Mouse (Mus musculus): ENCODE measurements around the gene Pgrmc2.

The Pgrmc2 gene

DNA sequence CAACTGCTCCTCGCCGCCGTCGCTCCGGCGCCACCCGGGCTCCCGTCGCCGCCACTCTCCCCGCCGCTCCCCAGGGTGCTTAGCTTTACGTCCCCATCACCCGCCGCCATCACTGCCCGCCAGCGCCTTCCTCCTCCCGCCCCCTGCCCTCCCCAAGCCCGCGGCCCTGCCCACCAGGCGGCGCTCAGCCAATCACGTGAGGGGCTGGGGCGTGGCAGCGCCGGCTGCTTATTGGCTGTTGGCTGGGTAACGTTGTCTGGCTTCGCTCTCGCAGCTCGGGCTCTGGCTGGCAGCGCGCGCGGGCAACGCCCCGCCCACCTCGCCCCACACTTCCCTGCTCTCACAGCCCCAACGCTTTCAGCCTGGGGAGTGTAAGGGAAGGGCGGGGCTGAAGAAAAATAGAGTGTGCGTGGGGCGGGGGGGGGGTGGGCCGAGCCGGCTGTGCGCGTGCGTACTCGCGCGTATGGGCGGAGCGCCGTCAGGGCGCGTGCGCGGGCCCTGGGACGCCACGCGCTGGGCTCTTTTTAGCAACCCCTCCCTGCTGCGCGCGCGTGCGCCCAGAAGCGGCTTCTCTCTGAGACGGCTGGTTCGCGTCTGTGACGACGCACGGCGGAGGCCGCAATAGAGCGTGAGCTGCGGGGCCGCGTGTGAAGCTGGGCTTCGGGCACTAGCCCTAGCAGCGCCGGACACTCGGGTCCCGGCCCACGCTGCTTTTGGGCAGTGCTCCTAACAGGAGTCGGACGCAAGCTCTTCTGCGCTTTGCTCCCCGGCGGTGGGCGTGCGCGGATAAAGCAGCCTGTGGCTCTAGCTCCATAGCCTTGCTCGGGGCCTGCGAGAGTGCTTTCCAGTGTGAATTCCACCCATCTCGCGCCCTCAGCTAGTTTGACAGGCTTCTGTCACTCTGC lies at the start of gene Pgrmc2:
Pgrmc2 (minus strand) TSS at position 162 of the 905 bp plus-strand sequence.
- DNase-seq (ENCODE audit: low spot score): peak; percentile 97

DNA sequence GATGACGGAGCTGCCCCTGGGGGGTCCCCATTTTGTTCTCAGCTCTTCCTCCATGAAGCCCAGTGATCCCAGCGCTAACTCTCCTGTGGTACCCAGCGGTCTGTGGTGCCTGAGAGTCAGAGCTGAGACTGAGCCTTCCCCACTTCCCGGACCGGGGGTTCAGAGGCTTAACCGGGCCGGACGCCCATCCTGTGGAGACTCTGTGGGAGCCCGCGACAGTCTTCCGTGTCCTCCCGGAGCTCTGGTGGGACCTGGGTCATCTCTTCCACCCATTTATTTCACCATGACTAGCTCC lies 41.1 kb upstream of the Pgrmc2 start:
- no peak for DNase-seq (ENCODE audit: low spot score)

DNA sequence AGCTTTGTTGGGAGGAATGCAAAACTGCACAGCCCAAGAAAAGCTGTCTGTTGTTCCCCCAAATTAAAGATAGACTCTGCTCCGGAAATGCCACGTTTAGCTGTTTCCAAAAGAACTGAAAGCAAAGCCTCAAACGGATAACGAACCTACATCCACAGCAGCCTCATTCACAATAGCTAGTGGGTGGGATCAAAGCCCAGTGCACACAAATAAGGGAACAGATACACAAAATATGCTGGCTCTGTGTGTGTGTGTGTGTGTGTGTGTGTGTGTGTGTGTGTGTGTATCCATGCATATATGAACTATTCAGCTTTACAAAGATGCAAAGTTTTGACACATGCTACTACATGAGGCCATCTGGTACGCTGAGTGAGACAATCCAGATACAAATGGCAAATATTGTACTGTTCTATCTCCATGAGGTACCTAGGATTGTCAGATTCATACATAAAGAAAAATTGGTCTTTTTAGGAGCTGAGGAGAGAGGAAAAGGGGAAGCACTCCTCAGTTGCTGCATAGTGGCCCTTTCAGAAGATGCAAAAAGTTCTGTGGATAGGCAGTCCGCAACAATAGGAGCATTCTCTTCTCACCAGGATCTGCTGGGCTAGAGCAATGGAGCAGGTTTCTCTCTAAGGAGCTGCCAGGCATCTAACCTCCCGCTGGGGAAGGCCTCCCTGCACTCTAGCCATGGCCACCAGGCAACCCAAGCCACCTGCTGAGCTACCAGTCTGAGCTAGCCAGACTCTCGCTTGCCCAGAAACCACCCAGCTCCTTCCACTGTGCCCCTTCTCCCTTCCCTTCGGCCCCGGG lies 40.5 kb upstream of the Pgrmc2 start:
- DNase-seq (ENCODE audit: low spot score): no peak

DNA sequence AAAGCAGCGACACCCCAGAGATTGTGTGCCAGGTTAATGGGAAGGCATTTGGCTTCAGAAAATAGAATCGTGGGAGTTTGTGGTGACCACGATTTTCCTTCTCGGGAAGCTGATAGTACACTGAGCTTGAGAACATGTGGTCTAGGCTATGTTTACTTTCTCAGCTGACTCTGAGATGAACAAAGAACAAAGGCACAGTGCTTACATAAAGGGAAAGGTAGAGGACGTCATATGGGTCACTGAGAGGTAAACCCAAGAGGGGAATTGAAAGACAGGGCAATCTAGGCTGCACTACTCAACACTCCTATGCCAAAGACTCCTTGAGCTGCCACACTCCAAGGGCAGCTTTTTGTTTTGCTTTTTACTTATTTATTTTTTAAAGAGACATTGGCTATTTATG lies 35.3 kb upstream of the Pgrmc2 start:
- no peak for DNase-seq (ENCODE audit: low spot score)

DNA sequence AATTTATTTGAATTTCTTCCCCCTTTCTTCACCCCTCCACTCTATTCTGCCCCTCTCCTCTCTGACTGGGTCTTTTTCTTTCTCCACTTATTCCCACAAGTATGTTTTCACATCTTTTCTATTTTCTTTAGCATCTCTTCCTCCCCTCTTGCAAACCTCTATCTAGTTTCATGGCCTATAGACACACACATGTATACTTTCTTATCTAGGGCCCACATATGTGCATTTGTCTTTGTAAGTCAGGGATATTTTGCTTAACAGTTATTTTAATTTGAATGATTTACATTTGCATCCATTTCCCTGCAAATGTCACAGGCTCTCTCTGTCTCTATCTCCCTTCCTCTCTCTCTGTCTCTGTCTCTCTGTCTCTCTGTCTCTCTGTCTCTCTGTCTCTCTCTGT lies 34.6 kb upstream of the Pgrmc2 start:
- no peak for DNase-seq (ENCODE audit: low spot score)

DNA sequence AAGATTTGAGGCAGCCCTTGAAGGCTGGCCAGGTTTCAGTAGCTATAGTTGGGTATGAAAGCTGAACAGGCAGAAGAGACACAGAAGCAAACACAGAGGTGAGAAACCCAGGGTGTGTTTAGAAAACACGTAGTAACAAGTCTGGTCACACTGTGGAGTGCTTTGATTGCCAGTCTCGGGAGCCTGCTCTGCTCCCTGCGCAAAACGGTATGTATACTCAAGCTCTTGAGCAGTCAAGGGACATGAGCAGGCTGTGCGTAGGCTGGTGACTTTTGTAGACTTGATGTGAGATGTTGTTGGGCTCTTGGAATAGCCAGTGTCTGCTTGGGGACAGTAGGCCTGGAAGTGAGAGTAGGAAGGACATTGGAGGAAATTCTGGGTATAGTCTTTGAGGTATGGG lies 30.3 kb upstream of the Pgrmc2 start:
- no peak for DNase-seq (ENCODE audit: low spot score)

DNA sequence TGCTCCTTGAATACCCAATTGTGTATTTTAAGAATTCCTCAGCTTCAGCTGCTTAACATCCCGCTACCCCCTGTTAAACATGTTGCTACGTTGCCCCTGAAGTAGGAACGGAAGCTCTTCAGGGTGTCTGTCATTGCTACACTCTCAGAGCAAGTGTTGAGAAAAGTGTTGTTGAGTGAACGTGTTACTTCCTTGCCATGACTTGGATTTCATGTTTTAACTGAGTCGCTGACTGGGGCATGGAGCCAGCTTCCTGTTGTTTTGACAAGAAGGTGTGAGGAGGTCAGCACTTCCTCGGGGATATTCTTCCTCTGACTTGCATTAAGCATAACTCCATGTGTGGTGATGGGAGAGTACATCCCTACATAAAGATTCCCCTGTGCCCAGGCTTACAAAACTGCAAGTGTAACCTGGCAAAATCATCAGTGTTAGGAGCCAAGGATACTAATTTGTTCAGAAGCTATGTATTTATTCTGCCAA lies 25.5 kb upstream of the Pgrmc2 start:
- DNase-seq (ENCODE audit: low spot score): no peak

DNA sequence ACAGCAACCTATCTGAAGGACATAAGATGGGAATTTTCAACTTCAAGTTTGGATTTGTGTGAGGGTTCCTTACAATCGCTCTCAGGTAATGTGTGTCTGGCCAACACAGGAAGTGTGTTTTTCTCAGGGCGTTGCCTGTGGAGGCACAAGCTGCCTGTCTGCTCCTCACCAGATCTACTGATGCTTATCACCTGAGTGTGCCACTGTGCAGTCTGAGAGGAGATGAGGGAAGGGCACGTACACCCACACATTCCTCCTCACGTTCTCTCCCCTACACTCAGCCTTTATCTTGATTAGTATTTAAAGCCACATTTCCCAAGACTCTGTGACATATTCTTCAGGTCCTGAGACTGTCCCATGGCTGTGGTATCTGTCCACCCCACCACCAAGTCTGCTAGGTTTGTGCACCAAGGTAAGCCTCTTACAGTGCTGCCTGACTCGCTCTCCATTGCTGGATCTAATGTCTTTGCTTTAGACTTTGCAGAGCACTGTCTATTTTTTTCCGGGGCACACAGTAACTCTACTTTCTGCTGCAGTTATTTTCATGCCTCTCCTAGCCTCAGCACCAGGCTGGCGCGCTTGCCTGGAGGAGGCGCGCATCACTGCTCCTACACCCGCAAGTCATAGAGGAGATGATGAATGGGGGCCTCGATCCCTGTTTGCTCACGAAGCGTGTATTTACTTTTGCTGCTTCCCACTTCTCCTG lies 24.9 kb upstream of the Pgrmc2 start:
- DNase-seq (ENCODE audit: low spot score): no peak

GRCm38 (mm10) chr3:41101905-41102304 lies 19.1 kb upstream of the Pgrmc2 start:
- no peak for DNase-seq (ENCODE audit: low spot score)

DNA sequence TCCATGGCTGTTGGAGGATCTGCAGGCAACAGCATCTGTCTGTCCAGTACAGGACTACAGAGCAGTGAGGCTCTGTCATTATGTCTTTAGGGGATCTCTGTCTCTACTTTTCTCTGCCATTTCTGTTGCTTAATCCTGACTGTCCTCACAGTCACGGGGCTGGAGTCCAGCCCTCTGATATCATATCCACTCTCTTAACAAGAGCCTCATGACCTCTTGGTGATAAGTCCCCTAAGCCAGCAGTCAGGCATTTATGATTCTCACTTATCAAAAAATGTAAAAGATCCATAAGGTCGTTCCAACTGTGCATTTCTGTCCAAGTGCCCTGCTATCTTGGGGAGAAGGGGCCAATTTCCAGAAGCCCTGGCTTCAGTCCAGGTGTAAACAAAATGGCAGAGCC lies 17.3 kb upstream of the Pgrmc2 start:
- DNase-seq (ENCODE audit: low spot score): no peak

DNA sequence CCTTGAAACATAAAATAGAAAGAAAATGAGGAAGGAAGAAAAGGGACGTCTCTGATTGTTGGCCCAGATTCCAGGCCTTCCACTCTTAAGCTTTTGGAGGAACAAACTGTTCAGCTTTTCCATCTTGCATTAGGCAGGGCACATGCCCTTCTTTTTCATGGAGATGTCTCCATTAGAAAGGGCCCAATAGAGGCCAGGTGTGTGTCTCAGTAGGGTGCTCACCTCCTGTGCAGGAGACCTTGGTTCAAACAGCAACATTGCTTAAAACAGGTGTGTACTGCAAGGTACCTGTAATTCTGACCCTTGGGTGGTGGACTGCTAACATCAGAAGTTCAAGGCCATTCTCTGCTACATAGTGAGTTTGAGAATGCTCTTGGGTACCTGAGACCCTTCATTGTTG lies 16.8 kb upstream of the Pgrmc2 start:
- no peak for DNase-seq (ENCODE audit: low spot score)

GRCm38 (mm10) chr3:41093210-41093609 lies 10.4 kb upstream of the Pgrmc2 start:
- DNase-seq (ENCODE audit: low spot score): no peak

DNA sequence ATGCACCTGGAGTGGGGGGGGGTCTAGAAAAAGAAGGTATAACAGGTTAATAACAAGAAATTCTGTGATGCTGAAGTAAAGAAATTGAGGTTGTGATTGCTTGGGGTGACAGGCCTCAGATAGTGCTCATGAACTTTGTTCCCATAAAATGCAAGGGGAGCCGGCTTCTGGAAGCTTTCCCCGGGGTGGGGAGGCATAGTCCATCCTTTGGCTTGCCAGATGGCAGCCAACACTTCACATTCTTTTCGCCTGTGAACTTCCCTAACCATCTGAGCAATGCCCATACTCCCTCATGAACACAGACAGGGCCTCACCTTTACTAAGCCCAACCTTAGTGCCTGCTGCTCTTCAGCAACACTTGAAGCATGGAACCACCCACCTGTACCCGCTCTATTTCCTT lies 9.5 kb upstream of the Pgrmc2 start:
- no peak for DNase-seq (ENCODE audit: low spot score)

GRCm38 (mm10) chr3:41090839-41091238 lies 8.0 kb upstream of the Pgrmc2 start:
- DNase-seq (ENCODE audit: low spot score): no peak

DNA sequence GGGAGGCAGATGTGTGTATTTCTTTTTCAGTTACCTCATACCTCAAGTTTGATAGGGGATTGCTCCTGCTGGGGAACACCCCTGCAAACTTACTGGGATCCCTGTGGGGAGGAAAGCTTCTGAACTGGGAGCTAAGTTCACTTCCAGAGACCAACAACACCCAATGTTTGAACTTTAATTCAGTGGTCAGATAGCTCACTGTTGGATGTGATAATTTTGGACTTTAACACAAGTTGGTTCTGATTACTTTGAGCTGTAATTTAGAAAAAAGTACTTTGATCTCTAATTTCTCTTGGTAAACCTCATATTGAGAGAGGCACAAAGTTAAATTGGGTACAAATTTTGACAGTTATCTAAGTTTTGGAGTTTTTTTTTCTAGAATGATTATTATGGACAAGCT lies 4.2 kb upstream of the Pgrmc2 start:
- no peak for DNase-seq (ENCODE audit: low spot score)

DNA sequence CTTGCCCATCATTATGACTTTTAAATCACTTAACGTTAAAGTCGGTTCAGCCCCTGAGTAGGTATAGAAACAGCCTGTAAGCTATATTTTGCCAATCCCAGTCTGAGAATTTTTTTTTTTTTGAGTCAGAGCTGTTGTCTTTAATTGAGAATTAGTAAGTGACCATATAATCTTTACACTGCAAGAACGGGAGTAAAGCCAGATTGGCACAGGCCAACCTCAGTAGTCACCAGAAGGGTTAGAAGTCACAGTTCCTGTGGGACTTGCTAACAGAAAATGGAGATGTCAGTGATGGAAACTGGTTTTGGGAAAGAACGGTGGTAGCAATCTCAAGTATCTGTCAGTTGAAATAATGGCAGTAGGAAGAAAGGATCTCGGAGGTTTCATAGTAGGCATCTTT lies 1.6 kb upstream of the Pgrmc2 start:
- DNase-seq (ENCODE audit: low spot score): no peak

- DNase-seq (ENCODE audit: low spot score): no peak
Observed at GRCm38 (mm10) chr3:41083790-41084112, 905 bp upstream of the Pgrmc2 start.

- DNase-seq (ENCODE audit: low spot score): no peak
Observed at GRCm38 (mm10) chr3:41082520-41082884, 344 bp downstream of the Pgrmc2 start.

DNA sequence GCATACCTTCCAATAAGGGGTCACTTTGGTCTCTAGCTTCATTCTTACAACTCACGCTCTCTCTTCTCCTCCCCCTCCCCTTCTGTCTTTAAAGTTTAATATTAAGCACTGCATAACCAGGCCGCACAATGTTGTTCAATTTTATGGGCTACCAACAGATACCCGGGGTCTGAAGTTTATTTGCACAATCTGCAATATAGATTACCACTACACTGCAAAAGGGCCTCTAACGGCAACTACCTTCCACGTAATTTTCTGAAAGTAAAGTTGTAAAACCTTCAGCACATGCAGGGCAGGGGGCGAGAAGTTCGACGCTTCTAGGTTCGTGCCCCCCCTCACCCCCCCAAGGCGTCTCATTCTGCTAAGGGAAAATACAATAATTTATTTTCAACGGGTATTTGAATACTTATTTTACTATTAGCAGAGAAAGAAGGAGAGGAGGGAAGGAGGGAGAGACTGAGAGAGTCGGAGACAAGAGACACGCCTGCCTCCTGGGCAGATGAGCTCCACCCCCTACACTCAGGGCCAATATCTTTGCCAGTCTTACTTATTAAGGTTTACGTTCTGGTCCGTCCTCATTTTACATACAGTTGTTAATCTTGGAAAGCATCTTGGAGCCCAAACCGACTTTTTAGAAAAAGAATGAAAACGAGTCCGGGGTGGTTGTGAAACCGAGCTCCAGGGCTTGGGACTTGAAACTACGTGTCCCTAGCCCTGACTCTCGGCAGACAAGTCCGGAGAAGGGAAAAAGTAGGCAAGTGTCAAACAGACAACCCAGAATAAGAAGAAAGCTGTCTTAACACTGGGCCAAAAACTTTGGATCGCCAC lies 1.2 kb downstream of the Pgrmc2 start:
- no peak for DNase-seq (ENCODE audit: low spot score)

- DNase-seq (ENCODE audit: low spot score): no peak
Observed at GRCm38 (mm10) chr3:41080724-41081123, 2.1 kb downstream of the Pgrmc2 start.

GRCm38 (mm10) chr3:41078673-41079072 lies 4.2 kb downstream of the Pgrmc2 start:
- DNase-seq (ENCODE audit: low spot score): no peak

DNA sequence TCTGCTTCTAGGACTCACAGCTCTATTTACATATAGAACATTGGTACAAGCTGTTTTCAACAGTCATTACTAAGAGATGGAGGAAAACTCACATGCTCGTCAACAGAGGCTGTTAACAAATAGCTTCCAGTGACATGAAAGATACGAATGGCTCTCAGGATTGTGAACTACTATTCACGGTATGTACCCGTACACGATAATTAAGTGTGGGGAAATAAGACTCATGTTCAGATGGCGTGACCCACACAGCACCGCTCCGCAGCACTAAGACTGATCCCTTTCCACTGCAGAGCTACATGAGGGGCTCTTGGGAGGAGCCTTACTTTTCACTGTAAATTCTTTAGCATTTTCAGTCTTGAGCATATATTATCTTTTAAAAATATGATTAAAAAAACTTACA lies 7.5 kb downstream of the Pgrmc2 start:
- no peak for DNase-seq (ENCODE audit: low spot score)

Data from urinary bladder, postnatal 25 days (tissue).